Mouse (Mus musculus): ENCODE results near the gene Tecpr2.
"Not testable (repeated sequence)": the region's sequence is repeated elsewhere in the genome, so short reads cannot be mapped to it uniquely, and the experiment has no call there.

The Tecpr2 gene

GRCm38 (mm10) chr12:110889036-110890020 is at the start of gene Tecpr2, which contains the start of gene Cinp:
Gene Tecpr2 (plus strand): TSS chr12:110889264.
Gene Cinp (minus strand): TSS chr12:110889145.
- peak; percentile 99 for DNase-seq (ENCODE audit: low read depth, low spot score)

GRCm38 (mm10) chr12:110840348-110841198 is 48.5 kb upstream of the Tecpr2 start, which contains the start of gene Mok:
Gene Mok (minus strand): TSS chr12:110840939.
- DNase-seq (ENCODE audit: low read depth, low spot score): peak; percentile 98

GRCm38 (mm10) chr12:110841731-110842493 is 47.2 kb upstream of the Tecpr2 start:
- no peak for DNase-seq (ENCODE audit: low read depth, low spot score)

GRCm38 (mm10) chr12:110843194-110844048 is 45.6 kb upstream of the Tecpr2 start:
- DNase-seq (ENCODE audit: low read depth, low spot score): peak; percentile 85

GRCm38 (mm10) chr12:110844227-110845130 is 44.6 kb upstream of the Tecpr2 start:
- no peak for DNase-seq (ENCODE audit: low read depth, low spot score)

- DNase-seq (ENCODE audit: low read depth, low spot score): peak; percentile 95
Observed at GRCm38 (mm10) chr12:110845131-110845880, 43.8 kb upstream of the Tecpr2 start.

GRCm38 (mm10) chr12:110846191-110846765 is 42.8 kb upstream of the Tecpr2 start:
- DNase-seq (ENCODE audit: low read depth, low spot score): no peak

GRCm38 (mm10) chr12:110850010-110850928 is 38.8 kb upstream of the Tecpr2 start, which contains the start of gene Zfp839:
Gene Zfp839 (plus strand): TSS chr12:110850253.
- DNase-seq (ENCODE audit: low read depth, low spot score): peak; percentile 85

GRCm38 (mm10) chr12:110850929-110851256 is 38.2 kb upstream of the Tecpr2 start:
- DNase-seq (ENCODE audit: low read depth, low spot score): no peak

- no peak for DNase-seq (ENCODE audit: low read depth, low spot score)
Observed at GRCm38 (mm10) chr12:110851414-110851813, 37.6 kb upstream of the Tecpr2 start.

GRCm38 (mm10) chr12:110851923-110852322 is 37.1 kb upstream of the Tecpr2 start:
- no peak for DNase-seq (ENCODE audit: low read depth, low spot score)

- no peak for DNase-seq (ENCODE audit: low read depth, low spot score)
Observed at GRCm38 (mm10) chr12:110854786-110855737, 34.0 kb upstream of the Tecpr2 start.

- no peak for DNase-seq (ENCODE audit: low read depth, low spot score)
Observed at GRCm38 (mm10) chr12:110857196-110857595, 31.9 kb upstream of the Tecpr2 start.

GRCm38 (mm10) chr12:110858681-110859080 is 30.4 kb upstream of the Tecpr2 start:
- DNase-seq (ENCODE audit: low read depth, low spot score): not testable (repeated sequence)

GRCm38 (mm10) chr12:110860293-110860692 is 28.8 kb upstream of the Tecpr2 start:
- no peak for DNase-seq (ENCODE audit: low read depth, low spot score)

GRCm38 (mm10) chr12:110861256-110861655 is 27.8 kb upstream of the Tecpr2 start:
- DNase-seq (ENCODE audit: low read depth, low spot score): no peak
